Mouse (Mus musculus) hindbrain, embryonic 14.5 days (tissue): ENCODE results near the gene Fnip1. TPM values are rescaled to one million over a fixed set of nuclear protein-coding genes. Genes with fewer than 3 reads are reported as not detected.

ENCODE experiments used
- ATAC-seq: fragments of 200-750 bp; cut with Nextera tagmentation; 2 replicates; pipeline ENCODE4 v1.8.0; 2017; ENCODE audit warnings: moderate number of reproducible peaks, mild to moderate bottlenecking, moderate TSS enrichment, moderate library complexity; ENCODE audit not compliant: low FRiP score
- DNase-seq: peaks from one replicate; pipeline ENCODE4 v3.0.0-alpha.2; 2015; ENCODE audit warnings: low spot score
- H3K27ac ChIP-seq: fragments of 300-500 bp; sonication (generic); 2 replicates; pipeline ENCODE4 v1.5.1; 2014; ENCODE audit warnings: mild to moderate bottlenecking, moderate library complexity
- H3K27me3 ChIP-seq: fragments of 300-500 bp; sonication (generic); 2 replicates; pipeline ENCODE4 v1.6.1; 2014; ENCODE audit warnings: mild to moderate bottlenecking, low read length, mixed read lengths; ENCODE audit not compliant: control insufficient read depth, insufficient read depth
- H3K36me3 ChIP-seq: fragments of 300-500 bp; sonication (generic); replicated peaks from 2 replicates; pipeline ENCODE4 v1.6.1; 2014; ENCODE audit not compliant: control insufficient read depth, insufficient read depth
- H3K4me1 ChIP-seq: fragments of 300-500 bp; sonication (generic); replicated peaks from 2 replicates; pipeline ENCODE4 v1.6.1; 2014; ENCODE audit warnings: antibody characterized with exemption, low read length, mixed read lengths; ENCODE audit not compliant: control insufficient read depth, insufficient read depth
- H3K4me2 ChIP-seq: fragments of 300-500 bp; sonication (generic); replicated peaks from 2 replicates; pipeline ENCODE4 v1.6.1; 2014; ENCODE audit warnings: mild to moderate bottlenecking, moderate library complexity
- H3K4me3 ChIP-seq: fragments of 300-500 bp; sonication (generic); replicated peaks from 2 replicates; pipeline ENCODE4 v1.5.1; 2014; ENCODE audit warnings: mild to moderate bottlenecking, low read length
- H3K9ac ChIP-seq: fragments of 300-500 bp; sonication (generic); 2 replicates; pipeline ENCODE4 v1.6.1; 2014
- H3K9me3 ChIP-seq: fragments of 300-500 bp; sonication (generic); 2 replicates; pipeline ENCODE4 v1.6.1; 2016; ENCODE audit warnings: low read length; ENCODE audit not compliant: control insufficient read depth
- WGBS: fragments of 180-500 bp; shearing (Covaris S2); extraction: QIAGEN DNeasy Blood & Tissue Kit; methylation state at CpG from one replicate; pipeline ENCODE4 v1.1.7; 2014; 5-methylcytosine and 5-hydroxymethylcytosine counted together
- polyA plus RNA-seq: library from polyadenylated mRNA; unstranded; fragments of >200 nt; fragmentation: Nextera tagmentation; extraction: Ambion mirVana; gene quantifications from 2 replicates; pipeline ENCODE4 v1.2.1, GENCODE M21; 2014

The Fnip1 gene
- polyA plus RNA-seq, 1 experiment from 2014 or later = 14.2 TPM

- WGBS = 85% methylated on average over 2 of the region's 2 CpGs
- Histone ChIP-seq H3K27ac (no peak overlapping the region), H3K9me3 (no peaks in the 10 kb centered on the region), H3K4me3 (no peak overlapping the region), H3K9ac (no peak overlapping the region), H3K36me3 (no peaks in the 10 kb centered on the region), H3K4me2 (no peak overlapping the region), H3K4me1 (no peaks in the 10 kb centered on the region), H3K27me3 (no peaks in the 10 kb centered on the region)
- DNase-seq = no peak
- ATAC-seq = no peak
Measured at GRCm38 (mm10) chr11:54554970-54555369, 117.0 kb downstream of the Fnip1 start.

GRCm38 (mm10) chr11:54562761-54563160, 124.8 kb downstream of the Fnip1 start:
- Histone ChIP-seq H3K27ac (no peak overlapping the region), H3K36me3 (no peaks in the 10 kb centered on the region), H3K4me1 (no peaks in the 10 kb centered on the region), H3K4me3 (no peak overlapping the region), H3K9ac (no peak overlapping the region), H3K4me2 (no peak overlapping the region), H3K9me3 (no peaks in the 10 kb centered on the region), H3K27me3 (no peaks in the 10 kb centered on the region)
- 89% methylated on average over 5 of the region's 5 CpGs for WGBS
- ATAC-seq (no peak), DNase-seq (peak; percentile 31)

Other genes with a start within 250 kb of the Fnip1 start
- gene Csf2, start 188.5 kb upstream of the Fnip1 start, polyA plus RNA-seq = not detected in 2 replicates
- not detected in 2 replicates for gene Il3, start 170.9 kb upstream of the Fnip1 start, polyA plus RNA-seq
- 42.4 and 44.2 TPM in 2 replicates for gene Acsl6, start 134.4 kb upstream of the Fnip1 start, polyA plus RNA-seq
- not detected in 2 replicates for gene Meikin, start 67.5 kb upstream of the Fnip1 start, polyA plus RNA-seq
- 31.3 and 31.7 TPM in 2 replicates for gene Rapgef6, start 84.6 kb downstream of the Fnip1 start, polyA plus RNA-seq